Mouse (Mus musculus) stomach, postnatal 0 days (tissue): ENCODE results near the gene Gm16181.

ENCODE experiments used
- CTCF ChIP-seq: IDR thresholded peaks from 2 replicates; pipeline ENCODE4 v1.5.1; 2016; ENCODE audit warnings: antibody characterized with exemption, low read depth, mild to moderate bottlenecking, moderate library complexity
- EP300 ChIP-seq: optimal IDR thresholded peaks from 2 replicates; pipeline ENCODE3; 2016; ENCODE audit warnings: antibody characterized with exemption

GRCm38 (mm10) chr17:35231022-35231421 is 10.4 kb downstream of the Gm16181 start:
- TF ChIP-seq CTCF, result no peak
- no peak for TF ChIP-seq EP300
